Mouse (Mus musculus) cortical plate, adult 2 months (tissue): ENCODE measurements around the gene Ifna4.

Experiments used
- CTCF ChIP-seq: fragments of 200-500 bp; IDR thresholded peaks from 2 replicates; pipeline ENCODE4 v1.5.1; 2011; ENCODE audit warnings: mild to moderate bottlenecking, control low read depth, low read length; ENCODE audit not compliant: insufficient read depth; ENCODE audit errors: extremely low read depth
- POLR2A ChIP-seq: fragments of 200-500 bp; IDR thresholded peaks from 2 replicates; pipeline ENCODE4 v1.6.1; 2011; ENCODE audit warnings: mild to moderate bottlenecking, low read length, control low read depth; ENCODE audit not compliant: insufficient read depth; ENCODE audit errors: extremely low read depth

DNA sequence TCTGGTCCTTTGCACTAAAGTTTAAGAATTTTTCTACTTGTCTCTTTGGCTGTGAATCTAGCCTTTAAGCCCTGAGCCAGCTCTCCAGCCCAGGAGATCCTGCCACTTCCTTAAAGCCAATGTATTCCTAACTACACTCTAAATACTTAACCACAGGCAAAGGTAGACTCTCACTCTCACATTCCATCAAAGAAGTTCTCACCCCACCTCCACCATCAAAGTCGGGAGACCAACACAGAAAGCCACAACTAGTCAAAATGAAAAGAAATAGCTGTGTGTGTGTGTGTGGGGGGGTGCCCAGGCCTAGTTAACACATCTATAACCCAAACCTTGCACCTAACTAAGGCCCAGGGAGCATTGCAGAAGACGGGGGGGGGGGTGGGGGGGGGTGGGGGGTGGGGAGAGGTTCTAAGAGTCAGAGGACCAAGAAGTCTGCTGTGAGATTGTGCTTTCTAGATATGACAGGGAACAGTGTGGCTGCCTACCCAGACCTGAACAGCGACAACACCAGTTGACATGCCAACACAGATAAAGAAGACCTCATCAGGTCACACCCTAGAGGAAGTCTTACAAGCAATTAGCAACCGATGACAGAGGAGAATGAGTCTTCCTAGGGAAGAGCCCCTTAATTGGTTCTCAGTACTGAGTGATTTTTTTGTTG is 33.9 kb downstream of the Ifna4 start:
- TF ChIP-seq CTCF (no peak), POLR2A (no peak)
